Mouse (Mus musculus): ENCODE data around the gene Commd2.

Gene Commd2

GRCm38 (mm10) chr3:57625275-57625997, 26.1 kb downstream of the Commd2 start:
- in situ Hi-C loops (cut with MboI, MseI): no loop called here

DNA sequence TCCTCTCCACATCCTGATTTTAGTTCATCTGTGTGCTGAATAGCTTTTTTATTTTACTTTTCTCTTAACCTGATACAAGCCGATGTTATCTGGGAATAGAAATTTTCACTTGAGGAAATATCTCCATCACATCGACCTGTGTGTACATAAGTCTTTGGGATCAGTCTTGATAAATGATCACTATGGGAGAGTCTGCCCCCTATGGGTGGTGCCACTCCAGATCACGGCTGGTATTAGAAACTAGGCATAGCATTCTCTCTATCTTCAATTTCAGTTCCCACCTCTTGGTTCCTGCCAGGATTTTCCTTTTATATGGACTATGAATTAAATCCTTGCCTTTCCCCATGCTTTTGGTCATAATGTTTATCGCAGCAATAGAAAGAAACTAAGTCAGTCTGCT, 31.8 kb downstream of the Commd2 start:
- in situ Hi-C loops (cut with MboI, MseI): loop anchor here (25.0 kb wide), 1 partner anchor 1968 kb away; no protein-coding TSS in a partner anchor

DNA sequence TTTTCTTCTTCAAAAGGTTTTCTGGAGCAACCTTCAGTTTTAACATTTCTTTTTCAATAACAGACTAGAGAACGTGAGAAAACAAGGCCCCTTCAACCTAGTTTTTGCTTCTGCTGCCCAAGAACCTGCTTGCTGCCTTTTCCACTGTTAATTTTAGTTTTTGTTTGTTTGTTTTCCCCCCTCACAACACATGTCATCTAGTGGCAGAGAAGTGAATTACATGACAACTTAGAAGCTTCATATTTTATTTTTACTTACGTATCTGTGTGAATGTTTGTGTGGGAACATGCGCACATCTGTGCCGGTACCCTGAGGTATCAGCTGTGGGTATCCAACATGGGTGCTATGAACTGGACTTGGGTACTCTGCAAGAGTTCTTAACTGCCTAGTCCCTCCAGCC, 35.9 kb downstream of the Commd2 start:
- in situ Hi-C loops (cut with MboI, MseI): loop anchor here (25.0 kb wide), 1 partner anchor 1972 kb away; no protein-coding TSS in a partner anchor

DNA sequence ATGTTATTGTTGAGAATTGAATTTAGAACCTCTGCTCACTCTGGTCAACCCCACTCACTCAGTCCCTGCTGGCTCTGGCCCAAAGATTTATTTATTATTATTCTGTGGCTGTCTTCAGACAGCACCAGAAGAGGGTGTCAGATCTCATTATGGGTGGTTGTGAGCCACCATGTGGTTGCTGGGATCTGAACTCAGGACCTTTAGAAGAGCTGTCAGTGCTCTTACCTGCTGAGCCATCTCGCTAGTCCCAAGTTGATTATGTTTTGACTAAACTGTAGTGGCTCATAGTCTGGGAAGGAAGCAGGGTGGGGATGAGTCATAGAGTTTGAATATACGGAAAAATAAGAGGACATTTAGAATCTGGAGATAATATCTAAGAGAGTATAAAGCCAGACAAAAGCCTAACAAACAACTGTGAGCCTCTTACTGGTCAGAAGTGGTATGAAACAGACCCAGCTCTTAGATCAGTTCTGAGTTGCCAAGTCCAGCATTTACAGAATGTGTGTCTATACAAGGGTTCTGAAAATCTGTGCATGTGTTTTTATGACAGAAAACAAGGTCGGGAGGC, 39.0 kb downstream of the Commd2 start:
- in situ Hi-C loops (cut with MboI, MseI): loop anchor here (25.0 kb wide), 1 partner anchor 1975 kb away; no protein-coding TSS in a partner anchor

DNA sequence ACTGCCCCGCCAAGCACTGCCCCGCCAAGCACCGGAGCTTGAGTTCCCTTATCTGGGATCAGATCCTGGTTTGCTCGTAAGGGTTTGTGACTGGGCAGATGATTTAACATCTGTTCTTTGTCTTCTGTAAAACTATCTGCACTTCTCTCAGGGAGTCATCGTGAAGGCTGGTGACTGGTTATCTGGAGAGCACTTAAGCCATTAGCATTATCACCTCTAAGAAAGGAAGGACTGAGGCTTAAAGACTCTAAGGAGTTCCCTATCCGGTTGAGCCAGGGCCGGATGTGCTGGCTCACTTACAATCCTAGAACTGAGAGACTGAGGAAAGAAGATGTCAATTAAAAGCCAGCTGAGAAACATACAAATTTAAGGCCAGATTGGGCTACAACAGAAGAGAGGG, 39.7 kb downstream of the Commd2 start:
- in situ Hi-C loops (cut with MboI, MseI): loop anchor here (25.0 kb wide), 1 partner anchor 1976 kb away; no protein-coding TSS in a partner anchor

DNA sequence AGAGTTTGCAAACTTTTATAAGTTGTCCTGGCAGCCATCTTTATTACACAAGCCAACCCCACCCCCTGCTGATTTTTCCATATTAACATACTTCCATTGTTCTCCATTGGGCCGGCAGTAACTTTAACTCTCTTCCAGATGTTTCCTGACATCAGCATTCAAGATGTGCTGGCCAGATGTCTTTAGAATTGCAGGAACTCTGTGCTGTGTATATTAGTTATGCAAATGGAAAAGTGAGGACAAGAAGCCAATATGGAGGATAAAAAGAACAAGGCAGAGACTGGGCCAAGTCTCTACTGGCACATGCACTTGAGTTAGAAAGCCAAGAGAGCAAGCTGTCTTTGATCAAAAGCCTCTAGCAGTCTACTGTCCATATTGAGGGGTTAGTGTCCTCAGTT, 46.9 kb downstream of the Commd2 start:
- in situ Hi-C loops (cut with MboI, MseI): loop anchor here (25.0 kb wide), 1 partner anchor 1983 kb away; no protein-coding TSS in a partner anchor

DNA sequence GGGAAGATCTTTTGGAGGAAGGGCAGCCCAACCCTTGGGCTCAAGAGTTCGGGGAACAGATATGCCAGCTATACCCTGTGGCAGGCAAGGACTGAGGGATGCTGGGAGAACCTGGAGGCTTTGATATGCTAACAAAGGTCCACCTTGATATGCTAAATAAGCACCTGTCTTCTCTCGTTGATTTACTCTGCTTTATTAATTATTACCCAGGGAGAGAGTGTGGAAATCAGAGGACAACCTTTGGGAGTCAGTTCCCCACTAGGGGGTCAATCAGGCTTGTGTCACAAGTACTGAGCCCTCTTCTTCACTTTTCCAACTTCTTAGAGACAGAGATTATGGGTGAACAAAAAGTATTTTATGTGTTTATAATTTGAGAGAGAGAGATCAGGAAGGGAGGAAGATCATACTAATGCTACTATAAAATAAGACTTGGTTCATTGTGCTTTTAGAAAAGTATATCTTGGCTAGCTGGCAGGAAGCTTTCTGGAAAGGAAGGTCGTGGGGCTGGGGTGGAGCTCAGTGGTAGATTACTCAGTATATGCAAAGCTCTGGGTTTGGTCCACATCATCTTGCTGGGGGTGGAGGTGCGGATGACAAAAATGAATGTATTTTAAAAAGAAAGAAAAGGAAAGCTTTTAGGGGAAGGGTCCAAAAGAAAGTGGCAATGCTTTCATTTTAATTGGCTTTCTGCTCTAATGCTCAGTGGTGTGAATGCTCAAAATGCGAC, 47.5 kb downstream of the Commd2 start:
- in situ Hi-C loops (cut with MboI, MseI): loop anchor here (25.0 kb wide), 1 partner anchor 1983 kb away; no protein-coding TSS in a partner anchor

- in situ Hi-C loops (cut with MboI, MseI): loop anchor here (25.0 kb wide), 1 partner anchor 1985 kb away; no protein-coding TSS in a partner anchor
These were observed 48.9 kb downstream of the Commd2 start for GRCm38 (mm10) chr3:57602610-57603009.

DNA sequence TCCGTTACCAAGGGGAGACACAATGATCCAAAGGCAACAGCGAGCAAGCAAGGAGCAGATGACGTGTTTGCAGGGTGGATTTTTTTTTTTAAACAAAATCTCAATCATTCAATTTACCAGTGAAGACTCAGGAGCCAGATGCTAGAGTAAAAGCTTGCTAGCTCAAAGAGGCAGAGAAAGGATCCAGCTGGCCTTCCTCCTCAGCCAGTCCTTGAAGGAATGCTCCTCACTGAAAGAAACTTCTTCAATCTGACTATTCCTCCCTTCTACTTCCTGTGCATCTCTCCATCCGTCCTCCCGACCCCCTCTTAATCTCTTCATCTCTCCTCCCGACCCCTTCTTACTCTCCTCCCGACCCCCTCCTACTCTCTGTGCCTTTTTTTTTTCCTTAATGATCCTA, 54.9 kb downstream of the Commd2 start:
- in situ Hi-C loops (cut with MboI, MseI): no loop called here

GRCm38 (mm10) chr3:57595506-57595905, 56.0 kb downstream of the Commd2 start:
- in situ Hi-C loops (cut with MboI, MseI): no loop called here
